Mouse (Mus musculus) thymus, adult 2 months (tissue): ENCODE data around the gene Vipr2. TPM values are rescaled to one million over a fixed set of nuclear protein-coding genes. Genes with fewer than 3 reads are reported as not detected.

ENCODE experiments used
- DNase-seq: peaks from one replicate; pipeline ENCODE4 v3.0.0; 2021
- H3K27ac ChIP-seq: fragments of 200-500 bp; 2 replicates; pipeline ENCODE4 v1.5.1; 2012; ENCODE audit warnings: low read length, control low read depth; ENCODE audit not compliant: control insufficient read depth, insufficient read depth
- H3K27me3 ChIP-seq: fragments of 200-500 bp; 2 replicates; pipeline ENCODE4 v1.6.1; 2012; ENCODE audit warnings: mild to moderate bottlenecking, low read length, moderate library complexity, mixed read lengths; ENCODE audit not compliant: control insufficient read depth, insufficient read depth
- H3K36me3 ChIP-seq: fragments of 200-500 bp; 2 replicates; pipeline ENCODE4 v1.6.1; 2012; ENCODE audit warnings: mild to moderate bottlenecking, low read length, moderate library complexity; ENCODE audit not compliant: control insufficient read depth, insufficient read depth
- H3K4me1 ChIP-seq: fragments of 200-500 bp; replicated peaks from 2 replicates; pipeline ENCODE4 v1.6.1; 2012; ENCODE audit warnings: low read length; ENCODE audit not compliant: control insufficient read depth, insufficient read depth
- H3K4me3 ChIP-seq: fragments of 200-500 bp; 2 replicates; pipeline ENCODE4 v1.5.1; 2012; ENCODE audit warnings: mild to moderate bottlenecking, low read length, control low read depth, moderate library complexity; ENCODE audit not compliant: control insufficient read depth, insufficient read depth
- CTCF ChIP-seq: fragments of 200-500 bp; IDR thresholded peaks from 2 replicates; pipeline ENCODE4 v1.5.1; 2012; ENCODE audit warnings: mild to moderate bottlenecking, control low read depth, low read length, moderate library complexity, borderline replicate concordance; ENCODE audit not compliant: control insufficient read depth, poor library complexity, insufficient read depth; ENCODE audit errors: extremely low read depth
- POLR2A ChIP-seq: fragments of 200-500 bp; IDR thresholded peaks from 2 replicates; pipeline ENCODE4 v1.6.1; 2012; ENCODE audit warnings: mild to moderate bottlenecking, low read length, control low read depth, moderate library complexity; ENCODE audit not compliant: control insufficient read depth, poor library complexity, insufficient read depth; ENCODE audit errors: extremely low read depth
- WGBS: fragments of 180-500 bp; shearing (Covaris S2); methylation state at CpG from one replicate; pipeline ENCODE4 v1.1.7; 2018; 5-methylcytosine and 5-hydroxymethylcytosine counted together
- polyA plus RNA-seq: library from polyadenylated mRNA; depleted of rRNA; stranded (reverse); fragments of >200 nt; gene quantifications from 2 replicates; pipeline ENCODE4 v1.2.3, GENCODE M21; 2012

Vipr2 gene
- polyA plus RNA-seq, 1 experiment: 0.66 TPM

GRCm38 (mm10) chr12:116111007-116111694 lies 33.6 kb downstream of the Vipr2 start:
- no peak for DNase-seq
- Histone ChIP-seq H3K36me3 (no peaks in the 10 kb centered on the region), H3K4me3 (no peak overlapping the region), H3K27me3 (no peaks in the 10 kb centered on the region), H3K4me1 (no peaks in the 10 kb centered on the region), H3K27ac (no peak overlapping the region)
- TF ChIP-seq POLR2A (no peak), CTCF (no peak)
- 93% methylated on average over 7 of the region's 7 CpGs for WGBS

DNA sequence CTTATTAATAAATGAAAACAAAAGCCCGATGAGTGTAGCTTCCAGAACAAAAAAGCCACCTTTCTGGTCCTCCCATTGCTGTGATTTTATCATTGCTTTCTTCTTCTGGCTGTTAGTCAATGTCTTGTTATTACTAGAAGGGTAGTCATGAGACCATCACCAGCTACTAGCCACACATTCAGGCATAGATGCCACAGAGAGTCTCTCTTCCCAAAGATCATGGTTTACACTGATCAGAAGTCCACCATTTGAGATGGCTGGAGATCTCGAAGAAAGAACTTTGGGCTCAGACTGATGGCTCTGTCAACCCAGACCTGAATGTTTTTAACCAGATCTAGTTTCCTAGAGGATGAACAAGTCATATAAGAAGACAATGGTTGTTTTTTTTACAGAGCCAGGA lies 38.3 kb downstream of the Vipr2 start:
- TF ChIP-seq CTCF: no peak
- no peak for TF ChIP-seq POLR2A
- Histone ChIP-seq H3K27me3 (no peaks in the 10 kb centered on the region), H3K27ac (no peak overlapping the region), H3K4me3 (no peak overlapping the region), H3K36me3 (no peaks in the 10 kb centered on the region), H3K4me1 (no peaks in the 10 kb centered on the region)
- no peak for DNase-seq
- WGBS: 93% methylated on average over 2 of the region's 2 CpGs

DNA sequence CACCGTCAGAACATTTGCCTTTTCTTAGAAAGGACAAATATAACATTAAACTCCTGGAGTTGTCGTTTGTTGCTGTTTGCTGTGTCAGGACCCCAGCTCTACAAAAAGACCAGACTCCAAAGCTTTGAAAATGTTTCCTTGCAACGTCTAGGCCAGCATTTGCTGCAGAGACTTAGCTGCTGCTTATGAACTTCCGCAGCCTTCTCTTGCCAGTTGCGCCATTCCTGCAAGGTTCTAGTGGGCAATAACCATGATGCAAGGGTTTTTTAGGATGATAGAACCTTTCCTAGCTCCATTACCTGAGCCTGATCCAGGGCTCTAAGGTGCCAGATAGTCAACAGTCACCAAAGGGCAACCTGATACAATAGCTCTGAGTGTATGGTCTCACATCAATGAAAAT lies 38.9 kb downstream of the Vipr2 start:
- no peak for TF ChIP-seq CTCF
- TF ChIP-seq POLR2A: no peak
- Histone ChIP-seq H3K27me3 (no peaks in the 10 kb centered on the region), H3K36me3 (no peaks in the 10 kb centered on the region), H3K4me3 (no peak overlapping the region), H3K27ac (no peak overlapping the region), H3K4me1 (no peaks in the 10 kb centered on the region)
- WGBS: 91% methylated on average over 5 of the region's 5 CpGs
- DNase-seq: no peak

- no peaks in the 10 kb centered on the region for H3K4me1 ChIP-seq
- H3K4me3 ChIP-seq: no peak overlapping the region
- H3K27ac ChIP-seq: no peak overlapping the region
- DNase-seq: no peak
- TF ChIP-seq CTCF (no peak), POLR2A (no peak)
- H3K36me3 ChIP-seq: no peaks in the 10 kb centered on the region
- WGBS: 94% methylated on average over 5 of the region's 5 CpGs
- no peaks in the 10 kb centered on the region for H3K27me3 ChIP-seq
These were observed 39.9 kb downstream of the Vipr2 start for GRCm38 (mm10) chr12:116117352-116117929.

DNA sequence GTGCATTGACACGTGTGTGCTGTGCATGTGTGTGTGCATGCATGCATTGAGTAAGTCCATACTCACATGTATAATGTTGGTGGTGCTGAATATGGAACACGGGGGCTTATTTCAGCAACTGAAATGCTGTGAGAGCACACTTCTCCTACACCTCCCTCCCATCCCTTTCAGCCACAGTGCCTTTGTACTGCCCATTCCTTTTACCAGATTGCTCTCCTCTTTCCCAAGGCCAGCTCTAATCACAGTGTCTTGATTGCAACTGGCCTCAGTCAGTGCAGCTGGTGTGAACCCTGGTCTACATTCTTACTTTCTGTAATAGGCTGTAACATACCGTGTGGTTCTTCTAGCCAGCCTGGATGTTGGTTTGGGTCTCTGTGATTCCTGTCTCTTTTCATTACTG lies 41.5 kb downstream of the Vipr2 start:
- Histone ChIP-seq H3K27ac (no peak overlapping the region), H3K4me3 (no peak overlapping the region), H3K4me1 (no peaks in the 10 kb centered on the region), H3K36me3 (no peaks in the 10 kb centered on the region), H3K27me3 (no peaks in the 10 kb centered on the region)
- TF ChIP-seq POLR2A: no peak
- TF ChIP-seq CTCF: no peak
- DNase-seq: no peak
- WGBS: 94% methylated on average over 3 of the region's 3 CpGs

GRCm38 (mm10) chr12:116123786-116124185 lies 46.3 kb downstream of the Vipr2 start:
- WGBS: 94% methylated on average over 3 of the region's 3 CpGs
- H3K4me1 ChIP-seq: no peaks in the 10 kb centered on the region
- H3K4me3 ChIP-seq: no peak overlapping the region
- no peak for DNase-seq
- H3K27ac ChIP-seq: no peak overlapping the region
- no peaks in the 10 kb centered on the region for H3K27me3 ChIP-seq
- TF ChIP-seq POLR2A (no peak), CTCF (no peak)
- no peaks in the 10 kb centered on the region for H3K36me3 ChIP-seq
